Mouse (Mus musculus) cerebellum, adult (tissue): ENCODE data around the gene Lrrc25.
A peak's percentile ranks its signal among the peaks of the same experiment; 100 is the strongest.
"Not testable (repeated sequence)": the region's sequence is repeated elsewhere in the genome, so short reads cannot be mapped to it uniquely, and the experiment has no call there.

Source experiments
- ATAC-seq: cut with Nextera tagmentation; 2 replicates; pipeline ENCODE4 v1.9.2; 2017; ENCODE audit warnings: mild to moderate bottlenecking, moderate library complexity, mixed read lengths; ENCODE audit not compliant: insufficient number of reproducible peaks, low FRiP score, low TSS enrichment

Lrrc25 gene

GRCm38 (mm10) chr8:70615894-70616293 is at the start of gene Lrrc25:
TSS of gene Lrrc25 (plus strand) at chr8:70616155.
- ATAC-seq = no peak

DNA sequence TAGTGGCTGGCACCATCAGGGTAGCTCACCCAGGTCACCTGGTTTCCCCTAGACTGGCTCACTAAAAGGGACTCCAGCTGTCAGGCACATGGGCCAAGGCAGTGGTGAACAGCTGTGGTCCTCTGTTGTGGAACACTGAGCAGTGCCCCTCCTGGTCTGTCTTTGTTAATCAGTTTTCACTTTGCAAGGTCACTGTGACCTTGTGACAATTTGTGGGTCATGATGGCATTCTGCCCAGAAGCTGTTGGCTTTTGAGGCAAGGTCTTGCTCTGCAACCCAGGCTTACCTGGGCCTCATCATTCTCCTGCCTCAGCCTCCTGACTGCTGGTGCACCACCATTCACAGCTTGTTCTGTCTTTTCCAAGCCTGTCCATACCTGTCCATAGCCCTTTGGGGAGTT is 45.6 kb upstream of the Lrrc25 start:
- ATAC-seq = no peak

- ATAC-seq = peak; percentile 42
These were observed 45.0 kb upstream of the Lrrc25 start for GRCm38 (mm10) chr8:70570990-70571389.

DNA sequence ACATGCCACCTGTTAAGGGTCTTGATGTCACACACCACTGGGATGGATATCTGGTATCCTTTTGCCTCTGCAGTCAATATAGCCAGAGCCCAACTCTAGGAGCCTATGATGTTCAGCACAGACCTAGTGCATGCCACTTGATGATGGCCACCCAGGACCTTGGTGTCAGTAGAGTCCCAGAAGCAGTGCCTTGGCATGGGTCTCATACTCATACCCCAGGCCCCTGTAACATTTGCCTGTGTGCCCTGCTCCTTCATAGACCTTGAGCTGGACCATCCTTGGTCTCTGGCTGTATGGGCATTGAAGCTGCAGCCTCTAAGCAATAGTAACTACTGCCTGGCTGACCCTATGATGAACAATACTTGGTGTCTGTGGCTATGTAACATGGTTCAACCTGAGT is 41.7 kb upstream of the Lrrc25 start:
- no peak for ATAC-seq

DNA sequence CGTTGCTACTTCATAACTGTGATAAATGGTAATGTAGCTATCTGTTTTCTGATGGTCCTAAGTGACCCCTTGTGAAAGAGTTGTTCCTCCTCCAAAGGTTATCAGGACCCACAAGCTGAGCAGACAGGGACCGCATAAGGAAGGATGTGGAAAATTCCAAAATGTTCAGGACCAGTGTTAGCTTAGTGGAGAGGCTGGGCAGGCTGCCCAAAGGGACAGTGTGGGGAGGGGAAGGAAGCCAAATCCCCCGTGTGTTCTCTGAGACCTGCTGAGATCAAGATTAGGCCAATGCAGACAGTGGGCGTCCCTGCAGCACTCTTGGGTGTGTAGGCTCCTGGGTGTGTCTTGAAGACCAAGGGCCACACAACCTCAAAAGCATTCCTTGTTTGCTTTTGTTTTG is 41.0 kb upstream of the Lrrc25 start:
- no peak for ATAC-seq

GRCm38 (mm10) chr8:70577207-70577606 is 38.7 kb upstream of the Lrrc25 start:
- no peak for ATAC-seq

- peak; percentile 73 for ATAC-seq
These were observed 32.2 kb upstream of the Lrrc25 start for GRCm38 (mm10) chr8:70583476-70584387.

DNA sequence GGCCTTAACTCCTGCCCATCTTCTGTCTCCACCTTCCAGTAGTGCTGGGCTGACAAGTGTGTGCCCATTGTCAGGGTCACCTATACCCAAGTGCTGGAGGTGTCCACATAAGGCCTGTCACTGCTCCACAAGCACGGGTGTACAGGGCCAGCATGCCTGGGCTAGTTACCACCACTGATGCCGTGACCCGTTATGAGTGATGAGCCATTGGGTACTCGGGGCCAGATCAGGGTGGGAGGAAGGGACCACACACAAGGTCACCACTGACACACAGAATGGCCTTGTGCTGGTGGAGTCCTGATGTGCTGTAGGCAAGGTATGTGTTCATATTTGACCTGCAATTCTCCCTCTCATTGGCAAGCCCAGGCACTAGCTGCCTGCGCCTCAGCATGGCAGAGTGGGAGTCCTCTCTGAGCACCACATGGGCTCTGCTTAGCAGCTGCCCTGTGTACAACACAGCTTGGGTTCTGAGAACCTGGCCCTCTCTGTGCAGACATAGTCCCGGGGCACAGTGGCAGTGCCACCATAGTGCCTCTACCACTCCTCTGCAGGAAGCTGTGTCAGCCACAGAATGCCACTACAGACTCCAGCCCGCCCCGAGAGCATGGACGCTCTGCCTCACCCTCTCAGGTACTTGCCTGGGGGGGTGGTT is 31.2 kb upstream of the Lrrc25 start:
- no peak for ATAC-seq

DNA sequence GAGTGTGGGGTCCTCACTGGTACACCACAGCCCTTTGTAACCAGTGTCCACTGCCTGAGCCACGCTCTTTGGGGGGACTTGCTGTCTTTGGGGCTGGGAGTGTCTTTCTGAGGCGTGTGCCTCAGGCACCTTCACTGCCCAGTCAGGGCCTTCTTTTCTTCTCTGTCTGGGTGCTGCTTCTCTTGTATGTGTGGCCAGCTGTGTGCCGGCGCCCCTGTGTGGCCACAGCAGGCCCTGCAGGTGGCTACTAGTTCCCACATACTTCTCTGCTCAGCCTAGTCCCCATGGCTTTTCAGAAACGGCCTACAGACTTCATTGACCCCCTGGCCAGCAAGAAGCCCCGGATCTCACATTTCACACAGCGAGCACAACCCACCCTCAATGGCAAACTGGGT is 30.7 kb upstream of the Lrrc25 start:
- no peak; the same call in 1 of the 2 replicates for ATAC-seq

GRCm38 (mm10) chr8:70587955-70588354 is 28.0 kb upstream of the Lrrc25 start:
- ATAC-seq = not testable (repeated sequence)

- ATAC-seq = no peak
These were observed 24.4 kb upstream of the Lrrc25 start for GRCm38 (mm10) chr8:70591569-70591968.

- ATAC-seq = no peak
These were observed 22.8 kb upstream of the Lrrc25 start for GRCm38 (mm10) chr8:70593173-70593572.

- no peak for ATAC-seq
These were observed 21.9 kb upstream of the Lrrc25 start, which contains the start of gene Isyna1 for GRCm38 (mm10) chr8:70593961-70594609. TSS of gene Isyna1 (plus strand) at chr8:70594373.

DNA sequence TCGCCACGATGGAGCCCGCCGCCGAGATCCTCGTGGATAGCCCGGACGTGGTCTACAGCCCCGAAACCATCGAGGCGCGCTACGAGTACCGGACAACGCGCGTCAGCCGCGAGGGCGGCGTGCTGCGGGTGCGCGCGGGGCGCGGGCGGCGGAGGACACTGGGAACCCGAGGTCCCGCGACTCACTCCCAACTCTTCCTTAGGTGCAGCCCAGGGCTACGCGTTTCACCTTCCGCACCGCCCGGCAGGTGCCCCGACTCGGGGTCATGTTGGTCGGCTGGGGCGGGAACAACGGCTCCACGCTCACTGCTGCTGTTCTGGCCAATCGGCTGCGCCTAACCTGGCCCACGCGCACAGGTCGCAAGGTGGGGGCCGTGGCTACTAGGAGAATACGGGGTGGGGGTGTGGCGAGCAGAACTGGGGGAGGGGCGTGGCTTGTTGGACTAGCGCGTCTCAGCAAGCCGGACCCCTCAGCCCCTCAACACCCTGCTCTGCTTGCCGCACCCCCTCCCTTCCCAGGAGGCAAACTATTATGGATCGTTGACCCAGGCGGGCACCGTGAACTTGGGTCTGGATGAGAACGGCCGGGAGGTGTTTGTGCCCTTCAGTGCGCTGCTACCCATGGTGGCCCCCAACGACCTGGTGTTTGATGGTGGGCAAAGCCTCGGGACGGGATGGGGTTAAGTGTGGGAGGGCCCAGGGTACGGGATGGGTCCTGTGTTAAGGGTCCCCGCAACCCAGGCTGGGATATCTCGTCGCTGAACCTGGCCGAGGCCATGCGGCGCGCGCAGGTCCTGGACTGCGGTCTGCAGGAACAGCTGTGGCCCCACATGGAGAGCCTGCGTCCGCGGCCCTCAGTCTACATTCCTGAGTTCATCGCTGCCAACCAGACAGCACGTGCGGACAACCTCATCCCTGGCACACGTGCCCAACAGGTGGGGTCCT is 21.1 kb upstream of the Lrrc25 start:
- no peak for ATAC-seq

GRCm38 (mm10) chr8:70595811-70596210 is 20.1 kb upstream of the Lrrc25 start:
- no peak for ATAC-seq

DNA sequence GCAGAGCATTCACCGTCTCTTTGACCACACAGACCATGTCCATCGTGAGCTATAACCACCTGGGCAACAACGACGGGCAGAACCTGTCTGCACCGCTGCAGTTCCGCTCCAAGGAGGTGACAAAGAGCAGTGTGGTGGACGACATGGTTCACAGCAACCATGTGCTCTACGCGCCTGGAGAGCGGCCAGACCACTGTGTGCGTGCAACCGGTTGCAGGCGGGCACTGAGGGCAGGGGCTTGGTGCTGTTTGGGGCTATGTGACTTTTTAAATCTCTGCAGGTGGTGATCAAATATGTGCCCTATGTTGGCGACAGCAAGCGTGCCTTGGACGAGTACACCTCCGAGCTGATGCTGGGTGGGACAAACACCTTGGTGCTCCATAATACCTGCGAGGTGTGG is 19.7 kb upstream of the Lrrc25 start:
- ATAC-seq = no peak

DNA sequence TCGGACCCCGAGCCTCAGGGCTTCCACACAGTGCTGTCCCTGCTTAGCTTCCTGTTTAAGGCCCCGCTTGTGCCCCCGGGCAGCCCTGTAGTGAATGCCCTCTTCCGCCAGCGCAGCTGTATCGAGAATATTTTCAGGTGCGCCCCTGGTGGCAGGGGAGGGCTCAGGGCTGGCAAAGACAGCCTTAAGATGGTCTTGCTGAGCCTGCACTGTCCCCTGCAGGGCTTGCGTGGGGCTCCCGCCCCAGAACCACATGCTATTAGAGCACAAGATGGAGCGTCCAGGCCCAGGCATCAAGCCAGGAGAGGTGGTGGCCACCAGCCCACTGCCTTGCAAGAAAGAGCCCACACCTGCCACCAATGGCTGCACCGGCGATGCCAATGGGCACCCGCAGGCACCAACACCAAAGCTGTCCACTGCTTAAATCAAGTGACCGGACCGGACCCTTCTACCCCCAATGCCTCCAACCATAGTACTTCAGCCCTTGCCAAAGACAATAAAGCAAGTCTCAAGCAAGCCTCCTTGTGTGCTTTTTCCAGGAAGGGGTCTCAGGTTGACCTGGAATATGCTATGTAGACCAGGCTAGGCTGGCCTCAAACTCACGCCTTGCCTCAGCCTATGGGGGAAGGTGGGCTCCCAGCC is 19.1 kb upstream of the Lrrc25 start:
- ATAC-seq = no peak

- peak; percentile 3; the same call in 1 of the 2 replicates for ATAC-seq
These were observed 18.3 kb upstream of the Lrrc25 start for GRCm38 (mm10) chr8:70597417-70598272.

DNA sequence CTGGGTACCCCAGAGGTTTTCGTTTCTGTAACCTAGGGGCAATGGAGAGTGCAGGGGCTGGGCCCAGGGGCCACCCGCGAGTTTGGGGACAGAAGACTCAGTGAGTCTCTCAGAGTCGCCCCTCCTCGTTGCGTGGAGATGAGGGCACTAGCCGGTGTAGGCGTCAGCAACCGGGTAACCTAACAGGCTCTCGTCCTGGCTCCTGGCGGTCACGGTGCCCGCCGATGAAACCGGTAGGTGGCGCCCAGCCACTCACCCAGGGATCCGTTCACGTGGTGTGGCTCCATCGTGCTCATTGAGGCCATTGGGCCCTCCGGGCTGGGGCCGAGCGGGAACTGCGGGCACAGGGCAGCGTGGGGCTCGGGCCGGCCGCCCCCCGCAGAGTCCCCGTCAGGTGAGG is 17.7 kb upstream of the Lrrc25 start:
- peak; percentile 65 for ATAC-seq
